Mouse (Mus musculus) embryonic facial prominence, embryonic 11.5 days (tissue): ENCODE results near the gene Gmppb. TPM values are rescaled to one million over a fixed set of nuclear protein-coding genes. Genes with fewer than 3 reads are reported as not detected.

ENCODE experiments used
- ATAC-seq: fragments of 200-750 bp; cut with Nextera tagmentation; replicated peaks from 2 replicates; pipeline ENCODE4 v1.8.0; 2017; ENCODE audit warnings: low read depth; ENCODE audit not compliant: insufficient number of reproducible peaks, low FRiP score, low TSS enrichment
- DNase-seq: peaks from one replicate; pipeline ENCODE4 v3.0.0-alpha.2; 2015; ENCODE audit warnings: low spot score
- H3K27ac ChIP-seq: fragments of 300-500 bp; sonication (generic); replicated peaks from 2 replicates; pipeline ENCODE4 v1.5.1; 2014; ENCODE audit warnings: mild to moderate bottlenecking, low read depth, low read length, control low read depth
- H3K27me3 ChIP-seq: fragments of 300-500 bp; sonication (generic); 2 replicates; pipeline ENCODE4 v1.6.1; 2014; ENCODE audit warnings: mild to moderate bottlenecking, low read length, moderate library complexity, mixed read lengths; ENCODE audit not compliant: control insufficient read depth, insufficient read depth
- H3K36me3 ChIP-seq: fragments of 300-500 bp; sonication (generic); replicated peaks from 2 replicates; pipeline ENCODE4 v1.6.1; 2014; ENCODE audit warnings: low read depth, mild to moderate bottlenecking, low read length, moderate library complexity, mixed read lengths; ENCODE audit not compliant: control insufficient read depth, insufficient read depth
- H3K4me1 ChIP-seq: fragments of 300-500 bp; sonication (generic); 2 replicates; pipeline ENCODE4 v1.6.1; 2014; ENCODE audit warnings: low read length, mixed read lengths; ENCODE audit not compliant: control insufficient read depth, insufficient read depth
- H3K4me2 ChIP-seq: fragments of 300-500 bp; sonication (generic); 2 replicates; pipeline ENCODE4 v1.6.1; 2014; ENCODE audit warnings: low read depth, mild to moderate bottlenecking, control low read depth, low read length, moderate library complexity
- H3K4me3 ChIP-seq: fragments of 300-500 bp; sonication (generic); 2 replicates; pipeline ENCODE4 v1.5.1; 2014; ENCODE audit warnings: low read depth, low read length, control low read depth
- H3K9ac ChIP-seq: fragments of 300-500 bp; sonication (generic); replicated peaks from 2 replicates; pipeline ENCODE4 v1.6.1; 2014; ENCODE audit warnings: mild to moderate bottlenecking, control low read depth, low read length
- H3K9me3 ChIP-seq: fragments of 300-500 bp; sonication (generic); replicated peaks from 2 replicates; pipeline ENCODE4 v1.6.1; 2016; ENCODE audit warnings: mild to moderate bottlenecking, low read length, inconsistent platforms, mixed read lengths; ENCODE audit not compliant: control insufficient read depth
- WGBS: fragments of 180-500 bp; shearing (Covaris S2); extraction: QIAGEN DNeasy Blood & Tissue Kit; methylation state at CpG from one replicate; pipeline ENCODE4 v1.1.7; 2014; 5-methylcytosine and 5-hydroxymethylcytosine counted together
- polyA plus RNA-seq: library from polyadenylated mRNA; unstranded; fragments of >200 nt; fragmentation: Nextera tagmentation; extraction: Ambion mirVana; gene quantifications from 2 replicates; pipeline ENCODE4 v1.2.1, GENCODE M21; 2014

The Gmppb gene
- polyA plus RNA-seq, 1 experiment from 2014 or later, result 19.2 TPM

DNA sequence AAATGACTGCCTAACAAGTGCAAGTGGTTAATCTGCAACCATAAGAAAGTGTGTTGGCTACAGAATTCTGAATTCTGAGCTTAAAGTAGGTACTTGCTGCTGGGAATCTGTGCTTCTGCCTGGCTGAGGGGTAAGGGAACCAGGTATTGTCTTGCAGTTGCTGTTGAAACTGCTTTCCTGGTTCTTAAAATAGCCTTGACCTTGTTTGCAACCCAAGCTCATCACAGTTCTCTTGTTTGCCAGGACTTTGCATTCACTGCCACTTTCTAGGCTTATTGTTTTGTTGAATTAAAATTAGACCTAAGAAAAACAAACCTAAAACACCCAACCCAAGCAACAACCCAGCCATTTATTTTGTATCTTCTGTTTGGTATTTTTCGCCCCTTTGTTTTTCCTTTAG is 28.3 kb upstream of the Gmppb start:
- Histone ChIP-seq H3K4me1 (no peaks in the 10 kb centered on the region), H3K4me3 (no peak overlapping the region), H3K4me2 (no peak overlapping the region), H3K9ac (no peak overlapping the region), H3K27ac (no peak overlapping the region), H3K9me3 (no peaks in the 10 kb centered on the region), H3K36me3 (peaks cover 7% of the 10 kb centered on the region), H3K27me3 (no peaks in the 10 kb centered on the region)
- 93% methylated on average over 1 of the region's 1 CpGs for WGBS
- DNase-seq (no peak), ATAC-seq (no peak)

DNA sequence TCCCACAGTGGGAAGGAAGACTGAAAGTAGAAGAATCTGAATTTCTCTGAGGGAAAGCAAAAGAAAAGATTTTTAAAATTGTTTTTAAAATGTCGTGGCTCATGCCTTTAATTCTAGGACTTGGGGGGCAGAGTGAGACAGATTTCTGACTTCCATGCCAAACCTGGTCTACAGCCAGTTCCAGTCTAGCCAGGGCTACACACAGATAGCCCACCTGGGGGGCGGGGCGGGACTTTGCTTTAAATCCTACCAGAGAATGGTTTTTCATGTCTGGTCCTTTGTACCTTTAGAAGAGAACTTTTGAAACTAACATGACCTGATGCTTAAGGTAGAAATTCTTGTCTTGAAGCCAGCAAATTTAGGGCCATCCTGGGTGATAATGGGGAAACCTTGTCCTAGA is 25.8 kb upstream of the Gmppb start:
- H3K4me2 ChIP-seq, result no peak overlapping the region
- H3K4me1 ChIP-seq, result no peaks in the 10 kb centered on the region
- WGBS, result 89% methylated on average over 3 of the region's 3 CpGs
- no peaks in the 10 kb centered on the region for H3K27me3 ChIP-seq
- no peak overlapping the region for H3K27ac ChIP-seq
- ATAC-seq (no peak), DNase-seq (no peak)
- no peaks in the 10 kb centered on the region for H3K9me3 ChIP-seq
- H3K36me3 ChIP-seq, result peaks cover 22% of the 10 kb centered on the region
- H3K4me3 ChIP-seq, result no peak overlapping the region
- no peak overlapping the region for H3K9ac ChIP-seq

DNA sequence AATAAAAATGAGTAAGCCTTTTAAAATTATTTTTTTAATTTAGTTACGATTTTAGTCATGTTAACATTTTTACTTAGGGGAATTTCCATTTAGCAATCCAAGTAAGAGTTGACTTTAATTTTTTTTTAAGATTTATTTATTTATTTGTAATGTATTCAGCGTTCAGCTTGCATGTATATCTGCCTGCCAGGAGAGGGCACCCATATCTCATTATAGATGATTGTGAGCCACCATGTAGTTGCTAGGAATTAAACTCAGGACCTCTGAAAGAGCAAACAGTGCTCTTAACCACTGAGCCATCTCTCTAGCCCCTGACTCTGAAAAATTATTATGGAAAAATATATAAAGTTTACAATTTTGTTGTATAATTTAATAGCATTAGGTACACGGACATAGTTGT is 22.5 kb upstream of the Gmppb start:
- Histone ChIP-seq H3K36me3 (peaks cover 22% of the 10 kb centered on the region), H3K4me2 (no peak overlapping the region), H3K9ac (no peak overlapping the region), H3K9me3 (no peaks in the 10 kb centered on the region), H3K27ac (no peak overlapping the region), H3K27me3 (no peaks in the 10 kb centered on the region), H3K4me1 (no peaks in the 10 kb centered on the region), H3K4me3 (no peak overlapping the region)
- DNase-seq (no peak), ATAC-seq (no peak)
- 93% methylated on average over 3 of the region's 3 CpGs for WGBS

DNA sequence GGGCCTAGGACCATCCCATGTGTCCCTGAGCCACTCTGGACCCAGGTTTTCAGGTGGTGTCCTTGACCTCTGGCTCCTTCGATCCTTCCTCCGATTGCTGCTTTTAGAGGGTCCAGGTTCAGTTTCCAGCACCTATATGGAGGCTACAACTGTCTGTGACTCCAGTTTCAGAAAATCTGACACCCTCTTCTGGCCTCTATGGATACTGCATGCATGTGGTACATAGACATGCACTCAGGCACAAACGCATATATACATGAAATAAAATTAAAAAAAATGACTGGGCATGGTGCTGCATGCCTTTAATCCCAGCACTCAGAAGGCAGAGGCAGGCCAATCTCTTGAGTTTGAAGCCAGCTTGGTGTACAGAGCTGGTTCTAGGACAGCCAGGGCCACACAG is 21.2 kb upstream of the Gmppb start:
- H3K27me3 ChIP-seq, result no peaks in the 10 kb centered on the region
- no peak overlapping the region for H3K4me3 ChIP-seq
- ATAC-seq (no peak), DNase-seq (no peak)
- no peak overlapping the region for H3K4me2 ChIP-seq
- no peaks in the 10 kb centered on the region for H3K9me3 ChIP-seq
- no peaks in the 10 kb centered on the region for H3K4me1 ChIP-seq
- no peak overlapping the region for H3K27ac ChIP-seq
- H3K9ac ChIP-seq, result no peak overlapping the region
- WGBS, result 93% methylated on average over 3 of the region's 3 CpGs
- H3K36me3 ChIP-seq, result peaks cover 24% of the 10 kb centered on the region

DNA sequence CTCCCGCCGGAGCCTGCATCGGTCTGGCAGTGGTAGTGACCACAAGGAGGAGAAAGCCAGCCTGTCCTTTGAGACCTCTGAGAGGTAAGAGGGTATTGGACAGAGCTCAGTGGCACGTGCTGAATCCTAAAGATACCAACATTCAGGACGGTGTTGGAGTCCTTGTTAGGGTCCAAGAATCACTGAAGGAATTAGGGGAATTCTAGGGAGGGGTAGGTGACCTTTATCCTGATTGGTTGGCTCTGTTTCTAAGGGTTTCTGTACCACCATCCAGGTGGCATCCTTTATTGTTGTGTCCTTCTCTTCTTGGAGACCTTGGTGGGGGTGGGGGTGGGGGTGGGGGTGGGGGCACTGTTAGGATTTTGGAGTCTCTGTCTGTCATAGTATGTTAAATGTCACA is 16.9 kb upstream of the Gmppb start:
- no peaks in the 10 kb centered on the region for H3K27me3 ChIP-seq
- no peaks in the 10 kb centered on the region for H3K4me1 ChIP-seq
- no peak overlapping the region for H3K4me2 ChIP-seq
- H3K36me3 ChIP-seq, result peaks cover 12% of the 10 kb centered on the region
- no peak for ATAC-seq
- H3K9me3 ChIP-seq, result no peaks in the 10 kb centered on the region
- H3K27ac ChIP-seq, result no peak overlapping the region
- no peak for DNase-seq
- WGBS, result 91% methylated on average over 5 of the region's 5 CpGs
- H3K4me3 ChIP-seq, result no peak overlapping the region
- H3K9ac ChIP-seq, result no peak overlapping the region

DNA sequence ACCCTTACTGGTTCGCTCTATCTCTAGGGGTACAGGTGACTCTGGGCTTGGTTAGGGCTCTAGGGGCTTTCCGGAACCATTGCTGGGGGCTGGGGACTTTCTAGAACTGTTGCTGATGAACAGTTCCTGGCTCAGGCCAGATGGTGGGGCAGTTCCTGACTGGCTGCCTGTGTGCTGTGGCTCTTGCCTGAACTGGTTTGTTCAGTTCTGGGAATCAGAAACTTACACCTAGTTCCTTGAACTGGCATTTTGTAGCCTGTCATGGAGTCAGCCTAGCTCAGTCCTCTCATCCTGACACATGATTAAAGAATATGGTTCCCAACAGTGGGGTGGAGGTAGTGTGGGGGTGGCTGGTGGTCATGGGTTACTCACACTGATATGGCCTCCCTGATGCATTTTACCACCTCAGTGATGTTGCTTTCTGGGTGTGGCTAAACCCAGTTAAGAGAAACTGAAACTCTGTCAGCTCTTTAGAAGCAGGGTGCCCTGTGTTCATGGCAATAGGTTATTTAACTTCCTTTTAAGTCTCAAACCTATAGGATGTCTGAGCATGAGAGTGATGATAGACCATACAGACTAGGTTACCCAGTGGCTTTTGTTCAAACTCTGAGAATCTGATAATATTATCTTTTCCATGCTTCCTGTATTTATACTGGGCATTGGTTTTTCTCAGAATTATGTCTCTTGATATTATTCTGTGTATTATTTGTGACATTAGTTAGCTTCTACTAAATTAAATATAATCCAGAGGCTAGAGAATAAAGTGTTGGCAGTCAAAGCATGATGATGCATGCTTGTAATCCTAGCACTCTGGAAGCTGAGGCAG is 13.5 kb upstream of the Gmppb start:
- no peak overlapping the region for H3K27ac ChIP-seq
- H3K9ac ChIP-seq, result no peak overlapping the region
- ATAC-seq, result no peak
- no peaks in the 10 kb centered on the region for H3K27me3 ChIP-seq
- H3K4me3 ChIP-seq, result no peak overlapping the region
- no peaks in the 10 kb centered on the region for H3K9me3 ChIP-seq
- no peak for DNase-seq
- 94% methylated on average over 2 of the region's 2 CpGs for WGBS
- H3K36me3 ChIP-seq, result peaks cover 5% of the 10 kb centered on the region
- no peak overlapping the region for H3K4me2 ChIP-seq
- H3K4me1 ChIP-seq, result no peaks in the 10 kb centered on the region

DNA sequence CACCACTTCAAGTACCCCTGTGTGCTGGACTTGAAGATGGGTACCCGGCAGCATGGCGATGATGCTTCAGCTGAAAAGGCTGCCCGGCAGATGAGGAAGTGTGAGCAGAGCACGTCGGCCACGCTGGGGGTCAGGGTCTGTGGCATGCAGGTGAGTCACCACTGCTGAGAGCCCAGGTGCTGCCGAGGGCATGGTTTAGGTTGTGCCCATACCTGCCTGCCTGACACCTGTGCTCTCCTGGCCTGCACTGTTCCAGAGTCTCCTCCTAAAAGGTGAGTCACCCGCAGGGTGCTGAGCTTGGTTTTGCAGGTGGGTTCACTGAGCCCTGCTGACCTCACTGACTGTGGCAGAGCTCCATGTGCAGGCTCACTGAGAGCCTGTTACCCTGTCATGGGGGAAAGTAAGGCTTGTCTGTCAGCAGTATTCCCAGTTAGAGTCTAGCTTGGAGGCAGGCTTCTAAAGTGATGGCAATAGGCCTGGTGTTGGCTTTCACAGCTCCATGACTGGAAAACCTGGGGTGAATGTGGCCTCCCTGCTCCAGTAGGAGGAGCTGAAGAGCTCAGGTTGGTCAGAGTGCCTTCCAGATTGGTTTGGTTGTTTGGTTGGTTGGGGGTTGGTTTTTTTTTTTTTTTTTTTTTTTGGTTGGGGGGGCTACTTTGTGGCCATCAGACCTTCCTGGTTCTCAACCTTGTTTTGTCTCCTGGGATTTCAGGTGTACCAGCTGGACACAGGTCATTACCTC is 4.1 kb upstream of the Gmppb start:
- Histone ChIP-seq H3K9me3 (no peaks in the 10 kb centered on the region), H3K4me1 (no peaks in the 10 kb centered on the region), H3K27ac (no peak overlapping the region), H3K4me2 (no peak overlapping the region), H3K9ac (no peak overlapping the region), H3K27me3 (no peaks in the 10 kb centered on the region), H3K36me3 (peaks cover 17% of the 10 kb centered on the region), H3K4me3 (no peak overlapping the region)
- WGBS, result 97% methylated on average over 8 of the region's 8 CpGs
- no peak for DNase-seq
- no peak for ATAC-seq

DNA sequence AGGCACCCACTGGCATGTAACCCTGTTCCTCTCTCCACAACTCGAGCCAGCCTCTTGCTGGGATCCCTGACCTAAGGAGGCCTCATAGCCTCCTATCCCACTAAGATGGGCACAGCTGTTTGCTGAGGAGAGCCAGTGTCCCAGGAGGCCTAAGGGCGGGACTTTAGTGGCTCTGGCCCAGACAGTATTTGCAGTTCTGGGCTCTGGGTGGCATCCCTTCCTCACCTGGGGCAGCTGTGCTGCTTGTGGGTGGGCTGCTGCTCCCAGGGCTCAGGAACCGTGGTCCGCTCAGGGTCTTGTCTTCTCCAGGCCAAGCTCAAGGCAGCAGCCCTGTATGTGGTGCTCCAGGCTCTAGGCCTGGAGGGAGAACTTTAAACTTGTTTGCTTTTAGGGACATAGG is 2.5 kb upstream of the Gmppb start:
- ATAC-seq (no peak), DNase-seq (no peak)
- Histone ChIP-seq H3K9me3 (no peaks in the 10 kb centered on the region), H3K36me3 (peaks cover 13% of the 10 kb centered on the region), H3K4me1 (no peaks in the 10 kb centered on the region), H3K27me3 (no peaks in the 10 kb centered on the region), H3K9ac (no peak overlapping the region), H3K4me2 (no peak overlapping the region), H3K4me3 (no peak overlapping the region), H3K27ac (no peak overlapping the region)
- WGBS, result 91% methylated on average over 4 of the region's 4 CpGs
